Mouse (Mus musculus) spleen, postnatal 36 days (tissue): Measurements from ENCODE around the gene Rplp1.

Experiments used
- DNase-seq, 2 experiments: peaks; one replicate each; pipeline ENCODE4 v3.0.0; 2022; ENCODE audit warnings: low spot score in 2 of 2, mixed read lengths in 1 of 2

The Rplp1 gene

DNA sequence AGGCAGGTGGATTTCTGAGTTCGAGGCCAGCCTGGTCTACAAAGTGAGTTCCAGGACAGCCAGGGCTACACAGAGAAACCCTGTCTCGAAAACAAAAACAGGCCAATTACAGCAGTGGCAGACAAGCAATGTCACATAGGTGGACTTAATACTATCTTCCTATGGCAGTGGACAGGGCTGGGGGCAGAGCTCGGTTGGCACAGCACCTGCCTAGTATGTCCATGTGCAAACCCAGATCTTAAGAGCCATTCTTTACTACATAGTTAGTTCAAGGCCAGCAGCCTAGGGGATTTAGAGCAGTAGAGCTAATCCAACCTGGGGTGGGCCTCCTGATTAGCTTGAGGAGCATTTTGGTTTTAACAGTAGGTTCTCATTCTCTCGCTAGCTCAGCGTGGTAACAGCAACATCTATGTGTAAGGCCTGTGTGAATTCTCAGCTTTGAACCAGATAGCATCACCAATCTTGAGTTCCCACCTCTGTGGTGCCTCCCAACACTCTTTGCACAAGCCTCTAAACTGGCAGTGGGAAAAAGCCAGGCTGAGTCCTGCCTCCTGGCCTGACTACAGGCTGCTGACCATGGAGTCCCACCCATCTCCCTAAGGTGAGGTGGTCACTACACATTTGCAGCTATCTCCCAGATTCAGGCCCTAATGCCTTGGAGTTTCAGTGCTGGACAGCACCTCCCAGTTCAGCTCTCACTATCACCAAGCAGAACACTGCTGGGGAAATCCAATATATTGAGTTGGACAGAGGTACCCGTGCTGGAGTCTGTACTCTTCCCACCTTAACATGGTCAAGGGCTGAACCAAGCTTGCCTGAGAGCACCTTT is 2.8 kb downstream of the Rplp1 start:
- no peak for DNase-seq

DNA sequence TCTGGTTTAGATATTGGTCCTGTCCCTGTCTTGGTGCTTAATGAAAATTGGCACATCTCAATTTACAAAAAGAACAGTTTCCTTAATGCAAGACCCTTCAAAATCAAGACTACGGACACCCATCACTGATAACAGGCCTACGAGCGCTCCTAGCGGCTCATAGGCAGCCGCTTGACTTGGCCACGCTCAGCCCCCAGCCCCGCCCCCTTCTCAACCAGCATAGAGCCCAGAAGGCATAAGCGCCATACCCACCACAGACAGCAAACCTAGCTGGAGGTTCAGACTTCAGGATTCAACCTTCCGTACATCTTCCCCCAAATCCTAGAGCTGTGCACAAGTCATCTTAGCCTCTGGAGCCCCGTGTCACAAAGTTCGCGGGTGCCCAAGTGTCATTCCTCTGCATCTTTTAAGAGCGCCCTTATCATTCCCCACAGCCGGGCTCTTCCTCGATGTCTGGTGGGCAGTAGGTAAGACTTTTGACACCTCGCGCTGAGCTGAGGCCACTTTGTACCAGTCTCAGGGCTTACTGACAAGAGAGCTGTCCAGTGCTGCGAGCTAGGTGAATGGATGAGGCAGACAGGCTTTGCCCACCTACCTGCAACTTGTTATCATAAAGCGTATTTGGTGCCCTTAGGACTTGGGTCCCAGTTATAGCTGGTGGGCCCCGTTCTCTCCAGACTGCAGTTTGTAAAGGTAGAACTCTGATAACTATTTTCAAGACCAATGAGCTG is 3.7 kb downstream of the Rplp1 start:
- DNase-seq = no peak

GRCm38 (mm10) chr9:61909633-61910032 is 4.7 kb downstream of the Rplp1 start:
- DNase-seq = no peak

DNA sequence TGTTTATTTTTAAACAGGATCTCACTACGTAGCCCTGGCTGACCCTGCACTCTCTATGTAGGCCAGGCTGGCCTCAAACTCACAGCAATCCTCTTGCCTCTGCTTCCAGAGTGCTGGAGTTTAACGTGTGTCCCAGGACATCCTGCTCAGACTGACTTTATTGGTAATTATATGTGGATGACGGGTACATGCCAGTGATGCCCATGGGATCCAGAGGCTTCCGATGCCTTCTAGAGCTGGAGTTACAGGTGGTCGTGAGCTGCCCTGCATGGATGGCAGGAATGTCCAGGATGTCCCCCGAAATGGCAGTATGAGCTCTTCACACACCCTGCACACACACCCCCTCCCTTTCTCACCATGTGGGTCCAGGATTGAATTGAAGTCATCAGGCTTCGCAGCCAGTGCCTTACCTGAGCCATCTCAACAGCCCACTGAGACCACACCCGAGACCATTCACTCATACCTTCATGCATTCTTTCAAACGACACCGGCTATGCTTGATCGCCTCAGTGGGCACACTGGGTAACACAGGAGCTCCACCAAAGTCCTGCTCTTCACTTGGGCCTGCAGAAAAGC is 5.4 kb downstream of the Rplp1 start:
- no peak for DNase-seq

- no peak for DNase-seq
Observed at GRCm38 (mm10) chr9:61908341-61908740, 6.0 kb downstream of the Rplp1 start.

GRCm38 (mm10) chr9:61907621-61908295 is 6.6 kb downstream of the Rplp1 start:
- no peak for DNase-seq

- DNase-seq = peak; percentile 41 to 48
Observed at GRCm38 (mm10) chr9:61906912-61907311, 7.4 kb downstream of the Rplp1 start.

- no peak for DNase-seq
Observed at GRCm38 (mm10) chr9:61905576-61905975, 8.8 kb downstream of the Rplp1 start.

GRCm38 (mm10) chr9:61904201-61904600 is 10.1 kb downstream of the Rplp1 start:
- DNase-seq = no peak

DNA sequence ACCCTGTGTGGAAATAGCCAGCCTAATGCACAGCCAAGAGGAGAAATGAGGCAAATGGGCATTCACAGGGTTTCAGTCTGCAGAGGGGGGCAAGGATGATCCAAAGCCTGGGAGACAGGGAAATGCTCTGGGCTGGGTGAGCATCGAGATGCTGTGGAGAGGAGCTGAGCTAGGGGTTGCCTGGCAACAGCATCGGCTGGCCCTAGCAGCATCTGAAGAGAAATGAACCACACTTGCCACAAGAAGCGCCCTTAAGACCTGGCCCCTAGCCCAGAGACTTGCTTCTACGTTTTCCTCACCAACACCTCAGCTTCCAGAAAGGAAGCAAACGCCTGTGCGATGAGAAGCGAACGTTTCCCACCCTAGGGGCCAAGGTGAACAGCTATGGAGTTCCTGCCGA is 11.9 kb downstream of the Rplp1 start:
- no peak for DNase-seq

GRCm38 (mm10) chr9:61901574-61901973 is 12.8 kb downstream of the Rplp1 start:
- peak in 1 of 2 experiments; percentile 17 for DNase-seq

DNA sequence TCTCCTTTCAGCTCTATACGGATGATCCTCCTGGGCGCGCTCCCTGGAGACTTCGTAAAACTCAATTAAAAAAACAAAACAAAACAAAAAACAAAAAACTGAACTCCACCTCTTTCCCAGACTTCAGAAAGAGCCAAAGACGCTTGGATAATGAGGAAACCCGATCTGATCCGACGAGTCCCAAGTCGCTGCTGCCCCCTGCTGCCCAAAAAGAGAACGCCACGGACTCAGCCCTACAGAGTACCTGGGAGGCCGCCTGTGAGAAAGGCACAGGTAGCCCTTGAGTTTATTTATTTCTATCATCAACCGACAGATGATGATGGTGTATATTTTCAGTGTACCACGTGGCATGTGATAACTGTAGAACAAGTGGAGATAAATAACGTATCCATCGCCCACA is 14.5 kb downstream of the Rplp1 start:
- DNase-seq = peak; percentile 57

GRCm38 (mm10) chr9:61898401-61898800 is 15.9 kb downstream of the Rplp1 start:
- DNase-seq = peak; percentile 47 to 53

DNA sequence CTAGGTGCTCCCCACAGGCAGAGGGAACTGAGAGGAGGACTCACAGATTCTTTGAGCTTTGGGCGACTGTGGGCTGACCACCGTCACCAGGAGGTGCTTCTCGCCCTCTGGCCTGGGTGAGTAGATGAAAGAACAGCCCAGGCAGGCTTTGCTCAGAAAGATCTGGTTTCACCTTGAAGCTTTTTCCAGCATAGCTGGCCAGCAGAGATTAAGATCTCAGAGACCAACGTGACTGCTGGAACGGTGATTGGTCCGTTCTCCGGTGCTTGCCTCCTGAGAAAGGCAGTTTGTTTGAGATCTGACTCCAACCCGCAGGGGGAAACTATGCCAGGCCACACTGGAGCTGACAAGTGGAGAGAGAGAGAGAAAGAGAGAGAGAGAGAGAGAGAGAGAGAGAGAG is 19.3 kb downstream of the Rplp1 start:
- DNase-seq = no peak

DNA sequence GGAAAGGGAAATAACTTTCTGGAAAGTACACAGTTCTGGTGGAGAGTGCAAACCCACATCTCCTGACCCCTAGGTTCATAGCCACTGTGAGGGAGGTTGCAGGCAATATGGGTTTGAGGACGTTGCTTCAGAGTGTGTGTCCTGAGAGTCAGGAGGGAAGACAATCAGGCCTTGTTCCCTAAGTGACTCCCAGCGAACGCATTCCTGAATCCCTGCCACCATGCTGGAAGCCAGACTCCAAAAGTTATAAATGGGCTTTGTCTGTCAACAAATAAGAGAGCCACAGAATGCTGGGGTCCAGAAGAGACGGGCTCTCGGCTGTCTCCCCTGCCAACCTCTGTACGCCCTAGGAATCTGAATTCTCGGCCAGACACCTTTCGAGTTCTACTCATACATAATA is 24.5 kb downstream of the Rplp1 start:
- no peak for DNase-seq

- DNase-seq = no peak
Observed at GRCm38 (mm10) chr9:61887661-61888379, 26.5 kb downstream of the Rplp1 start.

DNA sequence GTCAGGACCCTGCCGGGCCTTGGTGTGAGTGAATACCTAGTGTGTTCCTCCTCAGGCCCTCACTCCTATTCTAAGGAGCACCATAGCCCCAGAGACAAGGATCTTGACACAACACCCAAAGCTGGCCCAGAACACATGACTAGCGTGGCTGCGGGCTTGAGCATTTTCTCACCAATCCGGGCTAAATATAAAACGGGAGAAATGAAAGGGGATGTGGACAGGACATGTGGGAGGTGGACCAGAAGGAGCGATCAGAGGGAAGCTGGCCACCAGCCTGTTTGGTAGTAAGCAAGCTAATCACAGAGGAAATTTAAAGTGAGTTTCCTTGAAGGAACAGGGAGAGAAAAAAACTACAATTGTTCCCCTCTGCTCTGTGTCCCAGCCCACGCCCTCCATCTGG is 28.4 kb downstream of the Rplp1 start:
- DNase-seq = no peak

- no peak for DNase-seq
Observed at GRCm38 (mm10) chr9:61884936-61885335, 29.4 kb downstream of the Rplp1 start.

DNA sequence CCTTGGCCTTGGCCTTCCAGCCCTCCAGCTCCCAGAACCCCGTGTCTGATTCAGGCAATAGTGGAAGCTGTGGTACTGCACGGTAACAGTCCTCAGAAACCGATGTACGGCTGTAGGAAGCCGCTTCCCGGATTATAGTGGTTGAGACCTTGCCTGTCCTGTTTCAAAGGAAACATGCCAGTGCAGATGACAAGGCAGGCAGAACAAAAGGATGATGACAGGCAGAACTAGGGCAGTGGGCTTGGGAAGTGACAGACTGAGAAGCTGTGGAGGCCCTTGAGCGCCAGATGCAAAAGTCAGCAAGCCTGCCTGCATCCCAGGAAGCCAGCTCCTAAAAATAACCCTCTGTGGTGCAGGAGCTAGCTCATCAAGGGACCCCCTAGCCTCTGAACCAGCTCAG is 30.0 kb downstream of the Rplp1 start:
- DNase-seq = no peak

GRCm38 (mm10) chr9:61882179-61882578 is 32.2 kb downstream of the Rplp1 start:
- no peak for DNase-seq

DNA sequence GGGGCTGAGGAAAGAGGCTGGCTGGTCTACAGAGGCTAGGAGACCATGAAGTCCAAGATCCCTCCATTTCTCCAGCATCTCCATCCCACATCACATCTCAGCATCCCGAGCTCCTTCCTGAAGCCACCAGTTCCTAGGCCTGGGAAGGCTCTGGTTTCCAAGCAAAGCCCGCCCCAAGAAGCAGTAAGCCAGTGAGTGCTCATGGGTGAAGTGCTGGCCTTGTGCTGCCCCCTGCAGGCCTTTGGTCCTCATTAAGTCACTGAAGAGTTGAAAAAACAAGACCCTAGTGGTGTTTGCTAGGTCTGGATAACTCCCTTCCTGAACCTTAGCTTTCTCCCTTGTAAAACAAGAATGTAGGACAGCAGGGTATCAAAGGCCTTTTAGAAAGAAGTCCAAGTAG is 35.5 kb downstream of the Rplp1 start:
- peak in 1 of 2 experiments; percentile 35 for DNase-seq
